Mouse (Mus musculus) kidney, adult 8-10 months (tissue): Measurements from ENCODE around the gene Mfsd4b5.
"Not testable (repeated sequence)": the region's sequence is repeated elsewhere in the genome, so short reads cannot be mapped to it uniquely, and the experiment has no call there.

ENCODE experiments used
- DNase-seq, 2 experiments: peaks; one replicate each; pipeline ENCODE4 v3.0.0; 2022

Gene Mfsd4b5

DNA sequence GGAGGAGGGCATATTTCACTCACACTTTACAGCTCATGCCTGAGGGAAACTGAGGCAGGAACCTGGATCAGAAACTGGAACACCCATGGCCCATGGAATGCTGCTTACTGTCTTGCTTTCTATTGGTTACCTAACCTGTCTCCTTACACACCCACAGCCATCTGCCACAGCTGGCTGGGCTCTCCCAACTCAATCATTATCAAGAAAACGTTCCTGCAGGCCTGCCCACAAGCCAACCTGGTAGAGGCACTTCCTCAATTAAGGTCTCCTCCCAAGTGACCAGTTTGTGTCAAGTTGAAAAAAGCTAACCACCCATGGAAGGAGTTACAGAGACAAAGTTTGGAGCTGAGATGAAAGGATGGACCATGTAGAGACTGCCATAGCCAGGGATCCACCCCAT lies 24.5 kb downstream of the Mfsd4b5 start:
- no peak for DNase-seq

DNA sequence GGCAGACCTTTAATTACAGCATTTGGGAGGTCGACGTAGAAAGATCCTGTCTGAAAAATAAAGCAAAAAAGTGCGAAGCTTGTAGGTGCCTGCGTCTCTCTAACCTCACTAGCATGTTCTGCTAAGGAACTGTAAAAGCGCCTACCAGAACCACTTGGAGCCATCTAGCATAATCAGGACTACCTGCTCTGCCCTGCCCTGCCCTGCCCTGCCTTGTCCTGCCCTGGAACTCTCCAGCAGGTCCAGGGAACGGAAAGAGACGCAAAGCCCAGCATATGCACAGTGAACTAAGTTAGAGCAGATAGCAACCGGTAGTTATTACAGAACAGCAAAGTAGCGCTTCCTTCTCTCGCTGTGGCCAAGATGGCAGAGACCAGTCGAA lies 26.0 kb downstream of the Mfsd4b5 start:
- DNase-seq: no peak

DNA sequence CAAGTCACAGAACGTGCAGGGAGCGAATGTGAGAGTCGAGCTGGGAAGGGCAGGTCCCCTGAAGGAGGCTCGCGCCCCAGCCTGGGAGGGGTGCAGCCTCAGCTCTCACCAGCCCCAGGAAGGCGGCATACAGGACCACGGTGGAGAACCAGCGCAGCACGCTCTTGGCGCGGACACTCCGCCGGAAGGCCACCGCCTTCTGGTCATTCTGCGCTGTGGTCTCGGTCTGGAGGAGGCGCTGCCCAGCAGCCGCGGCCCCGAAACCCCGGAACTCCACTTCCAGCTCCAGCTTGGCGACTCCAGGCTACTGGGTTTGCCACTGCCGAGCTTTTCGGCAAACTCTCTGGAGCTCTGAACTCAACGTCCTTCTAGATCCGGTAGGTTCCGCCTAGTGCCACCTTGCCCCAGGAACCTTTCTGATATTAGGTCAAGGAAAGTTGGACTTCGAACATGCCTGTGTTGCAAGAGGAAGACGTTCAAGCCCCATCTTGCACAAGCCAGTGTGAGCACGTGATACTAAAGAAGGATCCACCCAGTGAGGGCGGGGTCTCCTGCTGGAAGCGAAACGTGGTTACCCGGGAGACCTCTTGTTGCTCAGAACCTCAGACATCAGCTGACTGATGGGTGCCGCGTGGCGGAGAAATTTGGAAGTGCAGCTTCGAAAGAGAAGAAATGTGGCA lies 26.5 kb downstream of the Mfsd4b5 start, which contains the start of gene Mfsd4b3:
Gene Mfsd4b3, minus strand, starts transcription at position 393 of the 680 bp plus-strand sequence.
- DNase-seq: peak; percentile 99

DNA sequence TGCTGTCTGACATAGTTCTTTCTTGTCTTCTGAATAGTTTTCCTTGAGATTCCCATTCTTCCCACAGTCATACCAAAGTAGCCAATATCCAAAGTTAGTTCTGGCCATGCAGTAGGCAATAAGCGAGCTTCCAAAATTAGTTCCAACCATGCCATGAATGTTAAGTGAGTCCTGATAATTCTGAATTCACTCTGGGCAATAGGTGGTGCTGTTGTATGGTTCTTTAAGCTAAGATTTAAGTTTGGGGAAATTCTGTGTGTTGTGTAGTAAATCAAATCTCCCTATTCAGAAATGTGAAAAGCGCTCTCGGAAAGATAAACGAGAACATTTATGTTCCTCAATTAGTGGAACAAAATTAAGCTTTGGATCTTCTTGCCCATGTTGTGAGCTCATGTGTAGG lies 28.2 kb downstream of the Mfsd4b5 start:
- no peak for DNase-seq

DNA sequence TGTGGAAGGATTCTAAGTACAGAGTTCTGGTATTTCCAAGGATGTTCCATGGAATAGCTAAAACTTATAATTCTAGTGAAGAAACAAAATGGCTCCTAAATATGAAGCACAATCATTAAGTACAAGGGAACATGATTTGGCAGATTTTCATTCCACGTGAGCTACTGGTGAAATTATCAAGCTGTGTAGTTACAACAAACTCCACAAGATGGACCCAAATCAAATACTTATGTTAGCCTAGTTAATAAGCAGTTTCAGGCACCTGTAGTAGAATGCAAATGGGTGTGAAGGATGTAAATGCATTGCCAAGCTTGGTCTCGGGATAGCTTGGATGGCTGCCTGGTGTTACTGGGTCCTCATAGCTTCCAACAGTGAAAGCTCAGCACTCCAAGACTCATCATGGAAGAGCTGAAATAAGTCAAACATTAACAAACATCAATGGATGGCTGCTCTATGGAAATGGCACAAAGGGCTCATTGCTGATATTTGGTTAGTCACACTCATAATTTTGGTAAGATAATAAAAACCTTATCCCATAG lies 30.0 kb downstream of the Mfsd4b5 start:
- DNase-seq: peak; percentile 39 to 69

DNA sequence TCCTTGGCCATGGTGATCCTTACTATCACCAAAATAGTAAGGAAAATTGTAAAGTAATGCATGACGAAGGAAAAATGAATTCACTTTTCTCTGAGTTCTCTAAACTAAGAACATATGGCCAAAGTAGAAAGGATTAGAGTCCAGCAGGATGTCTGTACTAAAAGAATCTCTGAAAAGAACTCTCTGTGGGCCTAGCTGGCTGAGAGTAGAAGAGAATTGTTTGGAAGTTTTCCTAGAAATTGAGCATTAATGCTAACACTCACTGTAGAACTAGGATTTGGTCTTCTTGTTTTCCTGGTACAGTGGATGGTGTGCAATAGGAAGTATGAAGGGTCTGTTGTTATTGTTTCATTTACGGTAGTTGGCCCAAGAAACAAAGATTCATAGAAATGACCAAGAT lies 31.3 kb downstream of the Mfsd4b5 start:
- no peak for DNase-seq

DNA sequence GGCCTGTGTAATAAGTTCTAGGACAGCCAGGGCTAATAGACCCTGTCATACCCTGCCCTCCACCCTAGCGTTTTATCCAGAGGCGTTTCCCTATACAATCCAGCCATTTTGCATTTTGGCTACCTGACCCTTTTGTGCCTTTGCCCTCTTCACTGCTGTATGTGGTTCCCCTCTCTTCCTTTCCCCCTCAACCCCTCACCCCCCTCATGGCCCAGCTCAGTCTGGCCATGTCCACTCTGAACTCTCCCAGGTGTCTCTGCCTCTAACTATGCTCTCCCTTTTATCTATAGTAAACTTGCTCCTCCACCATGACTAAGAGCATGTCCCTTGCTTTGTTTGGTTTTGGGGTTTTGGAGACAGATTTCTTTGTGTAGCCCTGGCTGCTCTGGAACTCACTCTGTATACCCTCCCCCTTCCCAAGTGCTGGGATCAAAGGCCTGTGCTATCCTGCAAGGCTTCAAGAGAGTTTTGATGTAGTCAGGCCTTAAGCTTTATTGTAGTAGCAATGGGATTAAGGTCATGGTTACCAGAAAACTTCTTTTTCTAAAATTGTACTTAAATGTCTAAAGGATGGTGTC lies 37.0 kb downstream of the Mfsd4b5 start:
- DNase-seq: no peak

DNA sequence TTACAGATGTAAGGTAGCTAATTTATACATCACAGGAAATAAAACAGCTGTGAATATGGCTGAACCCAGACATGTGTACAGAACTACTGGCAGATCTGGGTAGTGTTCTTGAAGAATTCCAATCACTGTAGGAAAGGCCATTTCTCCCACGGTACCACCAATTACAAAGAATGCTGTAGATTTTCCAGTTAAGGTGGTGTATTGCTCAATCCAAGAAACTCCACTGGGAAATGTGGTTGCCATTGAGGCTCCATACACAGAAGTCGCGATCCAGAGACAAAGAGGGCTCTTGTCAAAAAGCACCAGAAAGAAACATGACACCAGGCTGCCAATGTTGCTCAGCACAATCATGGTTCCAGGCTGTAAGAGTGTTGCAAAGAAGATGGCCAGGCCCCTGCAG lies 39.3 kb downstream of the Mfsd4b5 start:
- not testable (repeated sequence) for DNase-seq

DNA sequence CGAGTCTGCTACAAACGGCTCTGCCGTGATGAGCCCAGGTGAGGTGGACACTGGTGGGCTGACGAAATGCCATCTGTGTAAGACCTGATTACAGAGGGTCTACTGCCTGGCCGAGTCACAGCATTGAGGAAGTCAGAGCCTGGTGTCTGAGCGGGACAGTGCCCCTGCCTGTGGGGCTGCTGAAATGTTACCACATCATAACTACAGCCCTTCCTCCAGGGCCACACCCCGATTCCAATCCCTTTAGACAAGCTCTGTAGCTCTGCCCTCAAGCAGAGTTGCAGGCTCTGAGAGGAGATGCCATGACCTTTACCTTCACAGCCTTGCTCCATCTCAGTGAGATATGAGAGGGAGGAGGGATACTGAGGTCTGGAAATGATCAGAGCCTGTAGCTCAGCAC lies 49.9 kb downstream of the Mfsd4b5 start:
- no peak for DNase-seq

DNA sequence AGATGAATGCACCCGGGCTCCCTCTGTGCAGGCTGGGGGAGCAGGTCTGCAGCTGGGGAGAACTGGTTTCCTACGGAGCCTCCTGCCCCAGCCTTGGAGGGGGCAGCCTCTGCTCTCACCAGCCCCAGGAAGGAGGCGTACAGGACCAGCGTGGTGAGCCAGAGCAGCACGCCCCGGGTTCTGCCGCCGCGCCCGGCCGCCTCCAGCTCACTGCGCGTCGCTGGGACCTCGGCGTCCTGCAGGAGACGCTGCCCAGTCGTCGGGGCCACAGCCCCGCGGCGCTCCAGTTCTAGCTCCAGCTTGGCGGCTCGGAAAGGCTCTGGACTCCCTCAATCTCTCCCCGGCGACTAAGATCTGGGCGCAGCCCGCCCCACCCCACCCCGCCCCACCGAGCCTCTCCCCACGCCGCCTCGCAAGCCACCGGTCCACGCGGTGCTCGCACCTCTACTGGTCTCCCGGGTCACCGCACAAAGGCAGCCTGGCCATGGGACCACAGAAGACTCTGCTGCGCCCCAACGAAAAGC lies 59.8 kb downstream of the Mfsd4b5 start, which contains the start of gene Mfsd4b2:
Gene Mfsd4b2, minus strand, starts transcription at position 308 of the 524 bp plus-strand sequence.
- no peak for DNase-seq

DNA sequence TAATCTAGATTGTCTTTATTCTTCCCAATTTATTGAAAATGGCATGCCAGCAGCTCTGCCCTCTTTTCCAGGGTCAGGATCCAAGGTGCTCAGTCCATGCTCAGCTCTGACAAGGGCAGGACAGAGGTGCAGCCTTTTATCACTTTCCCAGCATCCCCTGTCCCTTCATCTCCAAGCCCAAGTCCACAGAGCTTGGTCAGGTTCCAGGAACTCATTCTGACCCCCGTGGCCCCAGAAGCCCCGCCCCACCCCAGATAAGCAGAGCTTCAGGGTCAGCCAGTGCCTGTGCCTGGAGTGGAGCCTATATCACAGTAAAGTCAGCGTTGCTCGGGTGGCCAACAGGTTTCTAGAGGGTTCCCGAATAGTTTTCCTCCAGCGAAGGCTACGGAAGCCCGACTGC lies 61.9 kb downstream of the Mfsd4b5 start:
- DNase-seq: not testable (repeated sequence)

DNA sequence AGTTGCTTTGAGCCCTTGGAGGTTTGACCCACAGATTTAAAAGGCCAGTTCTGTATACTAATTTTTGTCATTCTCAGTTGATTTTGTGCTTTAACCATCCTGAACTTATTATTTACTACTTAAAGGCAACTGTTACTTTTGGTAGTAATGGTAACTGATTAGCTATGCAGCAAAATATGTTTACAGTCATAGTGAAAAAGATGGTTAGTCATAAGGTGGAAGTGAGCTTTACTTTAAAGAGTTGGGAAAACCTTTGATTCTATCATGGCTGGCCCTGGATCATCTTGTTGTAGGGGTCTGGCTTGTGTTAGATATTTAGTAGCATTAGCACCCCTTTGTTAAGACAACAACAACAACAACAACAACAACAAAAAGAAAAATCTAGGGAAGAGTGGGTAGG lies 73.8 kb downstream of the Mfsd4b5 start:
- DNase-seq: no peak

DNA sequence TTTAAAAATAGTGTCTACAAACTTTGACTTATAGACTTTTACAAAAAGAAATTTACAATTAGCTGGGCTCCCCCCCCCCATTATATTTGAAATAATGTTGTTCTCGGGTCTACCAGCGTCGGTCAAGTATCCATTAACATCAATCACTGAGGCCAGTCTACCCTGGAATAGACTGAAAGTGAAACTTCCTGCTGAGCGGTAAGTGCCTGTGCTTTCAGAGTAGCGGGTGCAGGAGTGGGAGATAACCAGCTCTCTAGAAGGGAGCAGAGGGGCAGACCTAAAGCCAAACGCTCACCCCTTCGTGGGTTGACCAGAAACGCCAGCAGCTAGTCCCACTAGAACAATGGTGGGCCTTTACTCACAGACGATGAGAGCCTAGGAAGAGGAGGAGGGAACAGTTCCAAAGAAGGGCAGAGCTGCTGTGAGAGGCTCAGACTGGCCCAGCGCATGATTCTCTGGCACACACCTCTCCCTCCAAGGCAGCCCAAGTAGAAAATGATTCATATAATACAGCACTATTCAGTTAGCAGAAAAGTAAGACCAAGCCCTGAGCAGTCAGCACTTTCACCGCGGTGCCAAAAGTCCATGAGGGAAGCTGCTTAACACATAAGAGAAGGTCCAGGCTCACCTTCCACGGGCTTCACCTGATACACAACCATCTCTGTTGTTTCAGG lies 77.5 kb downstream of the Mfsd4b5 start:
- no peak for DNase-seq
